Mouse (Mus musculus): Measurements from ENCODE around the gene Mia3.

DNA sequence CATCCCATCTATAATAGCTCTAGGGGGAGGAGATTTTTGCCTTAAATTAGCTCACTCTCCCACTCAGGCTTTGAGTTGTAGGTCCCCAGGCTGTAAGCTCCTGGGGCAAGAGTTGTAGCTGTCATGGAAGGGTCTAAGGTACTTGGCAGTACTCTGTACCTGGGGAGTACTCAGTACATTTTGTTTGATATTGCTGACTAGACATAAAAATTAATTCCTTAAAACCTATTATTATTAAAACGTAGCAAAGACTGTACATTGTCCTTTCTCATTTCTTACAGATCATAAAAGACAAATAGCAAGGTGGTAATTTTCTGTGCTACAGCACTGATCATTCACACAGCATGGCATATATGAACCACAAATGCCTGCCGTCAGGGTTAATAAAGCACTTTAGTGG is 45.4 kb downstream of the Mia3 start:
- TF ChIP-seq POLR2A (IDR thresholded peaks at IDR 0.05; ENCODE audit: borderline replicate concordance, insufficient read depth, low read length) = no peak
- no peak for TF ChIP-seq CTCF (IDR thresholded peaks at IDR 0.05; ENCODE audit: borderline replicate concordance, insufficient read depth, low read depth, low read length)

Data from cerebellum, adult 2 months (tissue).